Mouse (Mus musculus): ENCODE measurements at regions not wholly inside any gene's neighbourhood (a gene's known extent, or its start where the extent isn't known, plus 50 kb on each side); places are given as distances from the start of the nearest gene placed in this dataset.

DNA sequence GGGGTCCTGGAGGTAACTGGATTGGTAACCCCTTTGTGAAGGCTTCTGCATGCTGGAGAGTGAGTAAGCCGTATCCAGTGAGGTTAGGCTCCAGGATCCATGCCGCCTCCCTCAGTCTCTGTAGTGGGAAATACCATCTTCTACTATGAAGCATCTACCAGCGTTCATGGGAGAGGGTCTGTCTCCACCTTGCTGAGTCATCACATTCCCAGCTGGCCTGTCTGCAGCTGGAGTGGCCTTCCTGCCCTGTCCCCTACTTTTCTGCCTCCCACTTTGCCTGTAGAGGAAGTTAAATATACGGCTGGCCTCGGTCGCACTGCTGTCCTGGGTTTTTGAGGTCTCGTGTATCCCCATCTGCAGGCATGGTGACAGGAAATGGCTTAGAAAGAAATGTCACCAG lies 78.0 kb upstream of the Sec14l1 start:
- ATAC-seq (replicated peaks; ENCODE audit: low read depth, poor library complexity, severe bottlenecking), result 0 out of 2 replicates have a peak, but pooled peaks have one; percentile 39

DNA sequence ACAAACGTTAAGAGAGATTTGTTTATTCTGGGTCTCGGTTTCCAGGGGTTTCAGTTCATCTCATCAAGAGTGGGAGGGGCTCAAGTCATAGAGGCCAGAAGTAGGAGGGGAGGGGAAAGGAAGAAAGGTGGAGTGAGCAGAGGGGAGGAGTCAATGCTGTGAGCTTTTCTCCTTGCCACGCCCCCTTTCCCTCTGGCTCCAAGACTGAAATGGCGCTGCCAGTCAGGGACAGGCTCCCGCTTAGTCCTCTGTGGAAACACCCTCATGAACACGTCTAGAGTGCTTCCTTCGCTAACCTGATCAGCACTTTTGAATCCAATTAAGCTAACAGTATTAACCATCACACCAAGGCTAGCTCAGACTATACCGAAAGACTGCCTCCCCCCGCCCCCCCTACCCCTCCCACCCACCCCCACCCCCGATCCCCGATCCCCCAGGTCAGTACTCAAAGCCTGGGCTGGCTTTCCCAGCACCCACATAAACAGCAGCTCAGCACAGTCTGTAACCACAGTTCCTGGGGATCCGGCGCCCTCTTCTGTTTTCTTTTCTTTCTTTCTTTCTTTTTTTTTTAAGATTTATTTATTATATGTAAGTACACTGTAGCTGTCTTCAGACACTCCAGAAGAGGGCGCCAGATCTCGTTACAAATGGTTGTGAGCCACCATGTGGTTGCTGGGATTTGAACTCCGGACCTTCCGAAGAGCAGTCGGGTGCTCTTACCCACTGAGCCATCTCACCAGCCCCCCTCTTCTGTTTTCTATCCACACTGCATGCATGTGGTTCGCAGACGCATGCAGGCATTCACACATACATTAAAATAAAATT lies 76.5 kb upstream of the Sec14l1 start:
- no peak for ATAC-seq (replicated peaks; ENCODE audit: low read depth, poor library complexity, severe bottlenecking)

- ATAC-seq (replicated peaks; ENCODE audit: low read depth, poor library complexity, severe bottlenecking), result no peak
Measured at GRCm38 (mm10) chr11:117040829-117041228, 74.1 kb upstream of the Sec14l1 start.

GRCm38 (mm10) chr11:117042336-117042735 lies 72.6 kb upstream of the Sec14l1 start:
- no peak for ATAC-seq (replicated peaks; ENCODE audit: low read depth, poor library complexity, severe bottlenecking)

DNA sequence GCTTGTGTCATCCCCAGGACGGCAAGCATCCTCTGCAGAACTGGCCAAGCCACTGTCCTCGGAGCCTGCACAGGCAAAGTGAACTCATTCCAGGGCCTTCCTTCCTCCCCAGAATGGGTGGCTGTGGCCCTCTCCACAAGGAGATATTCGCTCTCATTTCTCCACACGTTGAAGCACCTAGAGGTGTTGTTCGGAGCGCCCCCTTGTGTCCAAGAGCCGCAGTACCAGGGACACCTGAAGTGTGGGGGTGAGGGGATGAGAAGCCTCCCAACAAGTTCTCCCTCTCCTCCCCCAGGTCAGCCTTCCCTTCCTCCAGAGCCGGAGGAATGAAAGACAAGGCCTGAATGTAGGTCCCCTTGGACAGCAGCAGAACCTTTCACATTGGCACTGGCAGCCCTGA lies 71.4 kb upstream of the Sec14l1 start:
- peak; percentile 61; the same call in 1 of the 2 replicates for ATAC-seq (replicated peaks; ENCODE audit: low read depth, poor library complexity, severe bottlenecking)

- no peak for ATAC-seq (replicated peaks; ENCODE audit: low read depth, poor library complexity, severe bottlenecking)
Measured at GRCm38 (mm10) chr11:117044731-117045130, 70.2 kb upstream of the Sec14l1 start.

DNA sequence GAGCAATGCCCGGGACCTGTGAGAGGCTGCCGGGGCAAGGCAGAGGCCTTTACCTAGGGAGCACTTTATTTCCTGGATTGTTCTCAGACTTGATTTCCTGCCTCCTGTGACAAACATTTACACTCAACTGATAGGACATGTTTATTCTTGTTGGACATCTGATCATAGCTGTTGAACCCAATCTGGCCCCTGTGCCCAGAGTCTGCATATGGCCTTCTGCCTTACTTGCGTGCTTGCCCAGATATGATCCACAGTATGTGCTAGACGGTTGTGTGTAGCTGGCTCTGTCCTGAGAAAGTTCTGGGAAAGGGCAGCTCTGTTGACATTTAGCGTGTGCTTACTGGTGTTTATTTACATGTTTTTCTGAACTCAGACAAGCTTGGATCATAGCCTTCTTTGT lies 68.3 kb upstream of the Sec14l1 start:
- no peak for ATAC-seq (replicated peaks; ENCODE audit: low read depth, poor library complexity, severe bottlenecking)

GRCm38 (mm10) chr11:117047172-117047950 lies 67.6 kb upstream of the Sec14l1 start:
- ATAC-seq (replicated peaks; ENCODE audit: low read depth, poor library complexity, severe bottlenecking), result no peak

DNA sequence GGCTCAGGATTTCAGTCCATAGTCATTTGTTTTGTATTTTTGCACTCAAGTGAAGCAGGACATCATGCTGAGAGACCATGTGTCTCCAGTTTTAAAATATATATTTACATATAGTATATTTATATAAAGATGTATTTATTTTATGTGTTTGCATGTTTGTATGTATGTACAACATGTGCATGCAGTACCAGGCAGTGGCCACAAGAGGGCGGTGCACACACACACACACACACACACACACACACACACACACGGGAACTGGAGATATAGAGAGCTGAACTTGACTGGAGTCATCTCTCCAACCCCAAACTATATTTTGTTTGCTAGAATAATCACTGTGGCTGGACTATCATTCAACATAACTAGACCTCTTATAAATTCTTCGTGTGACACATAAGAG lies 66.1 kb upstream of the Sec14l1 start:
- ATAC-seq (replicated peaks; ENCODE audit: low read depth, poor library complexity, severe bottlenecking), result no peak

GRCm38 (mm10) chr11:117050788-117051187 lies 64.2 kb upstream of the Sec14l1 start:
- ATAC-seq (replicated peaks; ENCODE audit: low read depth, poor library complexity, severe bottlenecking), result no peak

DNA sequence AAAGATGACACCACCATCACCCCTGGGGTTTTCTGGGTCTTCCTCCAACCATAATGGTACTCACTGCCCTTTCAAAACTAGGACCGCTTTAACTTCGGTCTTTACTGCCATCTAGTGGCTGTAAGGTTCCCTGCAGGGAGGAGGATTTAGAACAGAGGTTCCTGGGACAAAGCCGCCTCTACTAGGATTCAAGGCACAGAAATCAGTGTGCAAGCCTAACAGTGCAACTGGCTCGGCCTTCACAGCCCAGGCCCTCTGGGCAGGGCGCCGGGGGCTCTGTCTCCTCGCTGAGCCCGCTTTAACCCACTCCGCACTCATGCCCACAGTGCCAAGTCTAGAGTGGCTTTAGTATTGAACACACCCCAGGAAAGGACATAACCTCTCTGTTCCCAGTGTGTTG lies 58.0 kb upstream of the Sec14l1 start:
- peak; percentile 71; the same call in 1 of the 2 replicates for ATAC-seq (replicated peaks; ENCODE audit: low read depth, poor library complexity, severe bottlenecking)

DNA sequence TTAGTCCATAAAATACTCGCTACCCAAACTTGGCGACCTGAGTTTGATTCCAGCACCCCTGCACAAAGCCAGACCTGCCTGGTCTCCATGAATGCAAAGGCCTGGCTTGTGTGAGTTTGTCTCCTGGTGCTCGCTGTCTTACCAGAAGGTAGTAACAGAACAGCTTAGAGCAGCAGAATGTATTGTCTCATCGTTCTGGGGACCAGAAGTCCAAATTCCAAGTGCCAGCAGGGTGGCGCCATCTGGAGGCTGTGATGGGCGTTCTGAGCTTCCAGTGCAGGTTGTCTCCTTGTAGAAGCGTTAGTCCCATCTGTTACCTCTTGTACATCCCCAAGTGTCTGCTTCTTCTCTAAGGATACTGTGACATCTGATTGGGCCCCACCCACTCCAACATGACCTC lies 57.5 kb upstream of the Sec14l1 start:
- no peak; the same call in 1 of the 2 replicates for ATAC-seq (replicated peaks; ENCODE audit: low read depth, poor library complexity, severe bottlenecking)

DNA sequence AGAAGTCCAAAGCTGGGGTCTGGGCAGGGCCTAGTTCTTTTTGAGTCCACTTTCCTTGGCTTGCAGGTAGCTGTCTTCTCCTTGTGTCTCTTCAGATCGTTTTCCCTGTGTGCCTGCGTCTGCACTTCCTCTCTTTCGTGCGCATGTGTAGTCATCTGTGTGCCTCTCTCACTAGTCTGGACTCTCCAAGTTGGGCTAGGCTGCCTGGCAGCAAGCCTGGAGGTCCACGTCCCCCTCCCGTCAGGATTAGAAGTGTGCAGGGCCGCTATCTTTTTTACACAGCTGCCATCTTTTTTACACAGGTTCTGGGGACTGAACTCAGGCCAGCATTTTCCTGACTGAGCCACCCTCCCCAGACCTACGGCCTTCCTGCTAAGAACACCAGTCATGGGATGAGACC lies 55.8 kb upstream of the Sec14l1 start:
- no peak for ATAC-seq (replicated peaks; ENCODE audit: low read depth, poor library complexity, severe bottlenecking)

GRCm38 (mm10) chr11:117059981-117060705 lies 54.8 kb upstream of the Sec14l1 start:
- no peak for ATAC-seq (replicated peaks; ENCODE audit: low read depth, poor library complexity, severe bottlenecking)

DNA sequence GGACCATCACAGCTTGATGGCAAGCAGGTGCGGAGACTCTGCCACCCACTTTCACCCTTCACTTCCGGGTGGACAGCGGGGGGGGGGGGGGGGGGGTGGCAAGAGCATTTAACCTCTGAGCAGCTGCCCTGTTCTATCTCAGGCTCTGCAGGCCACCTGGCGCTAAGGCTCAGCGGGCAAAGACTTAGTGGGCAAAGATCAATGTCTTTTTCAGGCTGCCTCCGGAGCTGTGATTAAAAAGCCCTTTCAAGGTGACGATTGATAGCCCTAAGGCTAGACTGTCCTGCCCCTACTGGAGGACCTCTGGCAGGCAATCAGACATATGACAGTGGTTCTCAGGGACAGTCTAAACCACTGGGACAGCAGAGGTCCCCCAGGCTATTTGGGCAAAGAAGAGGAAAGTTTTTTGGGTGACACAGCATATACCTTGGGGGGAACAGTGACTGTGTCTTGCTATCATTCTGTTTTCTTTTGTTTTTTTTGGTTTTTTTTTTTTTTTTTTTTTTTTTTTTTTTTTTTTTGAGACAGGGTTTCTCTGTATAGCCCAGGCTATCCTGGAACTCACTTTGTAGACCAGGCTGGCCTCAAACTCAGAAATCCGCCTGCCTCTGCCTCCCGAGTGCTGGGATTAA lies 54.1 kb upstream of the Sec14l1 start:
- 0 out of 2 replicates have a peak, but pooled peaks have one; percentile 21 for ATAC-seq (replicated peaks; ENCODE audit: low read depth, poor library complexity, severe bottlenecking)

- no peak for ATAC-seq (replicated peaks; ENCODE audit: low read depth, poor library complexity, severe bottlenecking)
Measured at GRCm38 (mm10) chr11:117062772-117063499, 52.0 kb upstream of the Sec14l1 start.

Data from common myeloid progenitor, adult 5-6 weeks (primary cell).